Mouse (Mus musculus): ENCODE results near the gene BC030867. TPM values are rescaled to one million over a fixed set of nuclear protein-coding genes. Genes with fewer than 3 reads are reported as not detected.

BC030867 gene
- polyA plus RNA-seq, 1 experiment, result 31.8 TPM

DNA sequence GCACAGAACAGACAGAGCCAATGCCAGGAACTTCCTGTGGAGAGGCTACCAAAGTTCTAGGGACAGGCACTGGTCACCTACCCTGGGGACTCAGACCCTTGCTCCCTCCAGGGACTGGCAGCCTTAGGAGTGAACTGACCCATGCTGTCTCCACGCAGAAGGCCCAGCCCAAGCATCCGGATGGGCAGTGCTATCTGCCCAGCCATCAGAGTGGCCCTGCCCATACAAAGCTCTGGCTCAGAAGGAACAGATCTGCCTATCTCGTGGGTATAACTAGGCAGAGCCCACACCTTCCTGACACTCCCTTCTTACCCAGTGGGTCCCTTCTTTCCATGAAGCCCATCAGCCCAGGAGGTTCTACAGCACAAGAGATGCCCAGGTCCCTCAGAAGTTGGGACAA is 38.5 kb upstream of the BC030867 start:
- Histone ChIP-seq H3K4me1 (ENCODE audit: control insufficient read depth, insufficient read depth, low read length) (peaks cover 7% of the 10 kb centered on the region), H3K36me3 (ENCODE audit: control insufficient read depth, insufficient read depth, low read length) (no peaks in the 10 kb centered on the region), H3K27ac (ENCODE audit: control insufficient read depth, insufficient read depth, low read depth, low read length) (no peak overlapping the region), H3K4me3 (ENCODE audit: control insufficient read depth, low read depth, low read length) (no peak overlapping the region), H3K27me3 (ENCODE audit: control insufficient read depth, insufficient read depth, low read length) (no peaks in the 10 kb centered on the region)
- no peak for TF ChIP-seq CTCF (IDR thresholded peaks at IDR 0.05; ENCODE audit: control insufficient read depth, insufficient read depth, insufficient replicate concordance, low read depth, low read length)
- TF ChIP-seq POLR2A (IDR thresholded peaks at IDR 0.05; ENCODE audit: control insufficient read depth, low read depth, low read length), result no peak

DNA sequence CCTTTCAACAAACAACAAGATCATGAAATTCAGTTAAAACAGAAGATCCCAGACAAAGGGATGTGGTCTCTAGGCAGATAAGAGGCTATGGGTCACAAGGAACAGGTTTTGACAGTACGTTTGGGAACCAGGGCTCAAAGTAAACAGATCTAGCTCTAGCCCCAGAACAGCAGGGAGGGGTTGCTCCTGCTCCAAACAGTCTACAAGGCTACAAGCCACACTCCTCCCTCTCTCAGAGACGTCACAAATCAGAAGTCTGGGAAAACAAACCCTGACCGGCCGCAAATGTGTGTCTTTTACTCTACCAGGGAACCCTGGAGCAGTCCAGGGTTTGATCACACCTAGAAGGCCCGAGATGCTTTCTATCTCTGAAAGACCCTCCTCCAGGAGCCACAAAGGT is 37.7 kb upstream of the BC030867 start:
- Histone ChIP-seq H3K27ac (ENCODE audit: control insufficient read depth, insufficient read depth, low read depth, low read length) (no peak overlapping the region), H3K4me3 (ENCODE audit: control insufficient read depth, low read depth, low read length) (no peak overlapping the region), H3K4me1 (ENCODE audit: control insufficient read depth, insufficient read depth, low read length) (peaks cover 8% of the 10 kb centered on the region), H3K27me3 (ENCODE audit: control insufficient read depth, insufficient read depth, low read length) (no peaks in the 10 kb centered on the region), H3K36me3 (ENCODE audit: control insufficient read depth, insufficient read depth, low read length) (no peaks in the 10 kb centered on the region)
- TF ChIP-seq CTCF (IDR thresholded peaks at IDR 0.05; ENCODE audit: control insufficient read depth, insufficient read depth, insufficient replicate concordance, low read depth, low read length) (no peak), POLR2A (IDR thresholded peaks at IDR 0.05; ENCODE audit: control insufficient read depth, low read depth, low read length) (no peak)

DNA sequence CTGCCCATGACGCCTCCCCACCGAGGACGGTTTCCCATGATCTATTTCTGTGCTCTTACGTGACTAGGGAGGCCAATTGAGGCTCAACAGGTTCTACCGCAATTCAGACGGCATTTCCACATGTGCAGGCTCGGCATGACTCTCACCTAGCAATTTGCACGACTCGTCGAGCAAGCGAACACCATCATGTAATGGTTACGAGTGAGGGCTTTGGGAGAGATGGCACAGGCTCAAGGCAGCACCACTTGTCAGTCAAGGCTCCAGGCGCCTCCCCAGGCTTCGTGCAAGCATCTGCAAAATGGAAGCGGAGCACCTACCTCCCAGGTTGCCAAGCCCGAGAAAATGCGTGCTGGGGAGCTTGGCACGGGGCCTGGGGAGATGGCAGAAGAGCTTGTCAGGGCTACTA is 36.7 kb upstream of the BC030867 start:
- H3K36me3 ChIP-seq (ENCODE audit: control insufficient read depth, insufficient read depth, low read length), result no peaks in the 10 kb centered on the region
- H3K4me1 ChIP-seq (ENCODE audit: control insufficient read depth, insufficient read depth, low read length), result peaks cover 7% of the 10 kb centered on the region
- H3K27ac ChIP-seq (ENCODE audit: control insufficient read depth, insufficient read depth, low read depth, low read length), result no peak overlapping the region
- H3K4me3 ChIP-seq (ENCODE audit: control insufficient read depth, low read depth, low read length), result no peak overlapping the region
- no peak for TF ChIP-seq POLR2A (IDR thresholded peaks at IDR 0.05; ENCODE audit: control insufficient read depth, low read depth, low read length)
- TF ChIP-seq CTCF (IDR thresholded peaks at IDR 0.05; ENCODE audit: control insufficient read depth, insufficient read depth, insufficient replicate concordance, low read depth, low read length), result no peak
- H3K27me3 ChIP-seq (ENCODE audit: control insufficient read depth, insufficient read depth, low read length), result no peaks in the 10 kb centered on the region

DNA sequence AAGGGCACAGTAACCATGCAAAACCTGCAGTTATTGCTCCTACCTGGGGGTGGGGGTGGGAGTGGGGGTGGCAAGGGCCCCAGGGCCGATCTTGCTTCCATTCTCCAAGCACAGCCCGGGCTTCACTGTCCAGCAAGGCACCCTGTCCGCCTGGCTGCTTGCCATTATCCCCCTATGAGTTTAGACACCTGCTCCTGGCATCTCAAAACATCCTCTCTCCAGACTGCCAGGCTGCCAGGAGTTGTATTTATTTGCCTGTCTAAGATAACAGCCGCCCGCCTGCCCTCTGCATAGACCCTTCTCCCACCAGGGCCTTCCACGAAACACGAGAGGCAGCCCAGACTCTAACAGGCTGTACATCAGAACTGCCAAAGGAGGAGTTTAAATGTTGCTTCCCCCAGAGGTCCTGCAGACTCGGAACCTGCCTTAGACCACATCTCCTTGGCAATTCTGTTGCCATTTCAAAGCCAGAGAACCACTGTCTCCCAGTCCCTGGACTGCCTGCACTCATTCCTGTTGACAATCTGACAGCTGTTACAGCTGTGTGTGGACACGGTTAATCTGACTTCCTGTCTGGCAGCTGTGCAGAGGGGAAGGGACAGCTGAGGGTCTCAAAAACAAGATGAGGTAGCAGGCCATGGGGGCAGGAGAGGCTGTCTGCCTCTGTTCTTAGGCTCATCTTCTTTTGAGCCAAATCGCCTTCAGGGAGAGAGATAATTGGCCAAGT is 34.1 kb upstream of the BC030867 start:
- Histone ChIP-seq H3K4me3 (ENCODE audit: control insufficient read depth, low read depth, low read length) (no peak overlapping the region), H3K4me1 (ENCODE audit: control insufficient read depth, insufficient read depth, low read length) (peaks cover 19% of the 10 kb centered on the region), H3K27ac (ENCODE audit: control insufficient read depth, insufficient read depth, low read depth, low read length) (no peak overlapping the region), H3K36me3 (ENCODE audit: control insufficient read depth, insufficient read depth, low read length) (no peaks in the 10 kb centered on the region), H3K27me3 (ENCODE audit: control insufficient read depth, insufficient read depth, low read length) (no peaks in the 10 kb centered on the region)
- TF ChIP-seq CTCF (IDR thresholded peaks at IDR 0.05; ENCODE audit: control insufficient read depth, insufficient read depth, insufficient replicate concordance, low read depth, low read length) (no peak), POLR2A (IDR thresholded peaks at IDR 0.05; ENCODE audit: control insufficient read depth, low read depth, low read length) (no peak)

DNA sequence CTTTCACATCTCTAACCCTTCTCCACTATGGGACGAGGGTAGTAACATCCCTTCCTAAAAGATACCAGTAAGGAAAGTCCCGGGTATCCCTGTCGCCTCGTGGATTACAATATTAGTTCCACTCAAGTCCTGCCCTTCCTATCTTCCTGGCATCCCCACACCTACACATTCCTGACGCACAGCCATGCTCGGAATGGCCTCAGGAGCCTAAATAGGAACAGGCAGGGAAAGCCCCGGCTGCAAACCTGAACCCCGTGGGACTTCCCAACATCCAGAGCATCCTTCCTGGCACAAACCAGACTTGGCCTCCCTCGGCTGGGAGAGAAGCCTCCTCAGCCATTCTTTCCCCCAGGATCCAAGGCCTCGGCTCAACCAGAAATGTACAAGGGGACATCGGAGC is 33.2 kb upstream of the BC030867 start:
- TF ChIP-seq CTCF (IDR thresholded peaks at IDR 0.05; ENCODE audit: control insufficient read depth, insufficient read depth, insufficient replicate concordance, low read depth, low read length) (no peak), POLR2A (IDR thresholded peaks at IDR 0.05; ENCODE audit: control insufficient read depth, low read depth, low read length) (no peak)
- Histone ChIP-seq H3K4me1 (ENCODE audit: control insufficient read depth, insufficient read depth, low read length) (peaks cover 20% of the 10 kb centered on the region), H3K27me3 (ENCODE audit: control insufficient read depth, insufficient read depth, low read length) (no peaks in the 10 kb centered on the region), H3K27ac (ENCODE audit: control insufficient read depth, insufficient read depth, low read depth, low read length) (no peak overlapping the region), H3K4me3 (ENCODE audit: control insufficient read depth, low read depth, low read length) (no peak overlapping the region), H3K36me3 (ENCODE audit: control insufficient read depth, insufficient read depth, low read length) (no peaks in the 10 kb centered on the region)

DNA sequence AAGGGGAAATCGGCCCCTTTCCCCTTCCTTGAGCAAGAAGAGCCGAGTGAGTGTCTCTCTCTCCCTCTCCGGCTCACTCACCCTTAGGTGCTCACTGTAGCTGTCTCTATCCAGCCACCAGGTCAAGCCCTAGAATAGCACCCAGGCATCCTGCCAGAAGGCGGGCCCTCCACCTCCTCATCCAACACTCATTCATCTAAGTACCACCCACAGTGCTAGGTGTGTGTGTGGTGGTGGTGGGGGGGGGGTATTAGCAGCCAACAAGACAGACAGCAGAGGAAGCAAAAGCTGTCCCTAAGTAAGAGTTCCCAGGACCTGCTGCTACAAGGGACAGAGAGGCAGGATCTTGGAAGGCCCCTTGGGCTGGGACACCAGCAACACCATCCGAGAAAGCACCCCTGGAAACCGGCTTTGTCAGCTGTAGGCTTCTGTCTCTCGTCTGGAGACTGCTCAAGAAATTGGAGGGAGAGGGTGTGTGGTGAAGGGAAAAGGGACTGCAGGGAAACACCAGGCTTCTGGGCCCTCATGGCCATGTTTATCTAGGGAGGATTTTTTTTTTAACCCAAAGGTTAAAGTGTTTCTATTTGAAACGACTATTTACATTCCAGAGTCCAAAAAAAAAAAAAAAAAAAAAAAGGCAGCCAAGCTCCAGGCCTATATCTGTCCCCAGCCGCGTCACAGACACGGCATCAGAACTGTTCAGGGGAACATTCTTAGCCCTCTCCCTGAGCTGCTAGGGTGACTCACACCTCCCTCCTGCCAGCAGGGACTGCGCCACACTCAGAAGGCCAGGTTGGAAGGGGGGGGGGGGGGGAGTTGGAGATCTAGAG is 32.4 kb upstream of the BC030867 start:
- no peak overlapping the region for H3K27ac ChIP-seq (ENCODE audit: control insufficient read depth, insufficient read depth, low read depth, low read length)
- H3K36me3 ChIP-seq (ENCODE audit: control insufficient read depth, insufficient read depth, low read length), result no peaks in the 10 kb centered on the region
- H3K27me3 ChIP-seq (ENCODE audit: control insufficient read depth, insufficient read depth, low read length), result no peaks in the 10 kb centered on the region
- H3K4me1 ChIP-seq (ENCODE audit: control insufficient read depth, insufficient read depth, low read length), result peaks cover 20% of the 10 kb centered on the region
- TF ChIP-seq POLR2A (IDR thresholded peaks at IDR 0.05; ENCODE audit: control insufficient read depth, low read depth, low read length), result no peak; the same call in 1 of the 2 replicates
- no peak for TF ChIP-seq CTCF (IDR thresholded peaks at IDR 0.05; ENCODE audit: control insufficient read depth, insufficient read depth, insufficient replicate concordance, low read depth, low read length)
- no peak overlapping the region for H3K4me3 ChIP-seq (ENCODE audit: control insufficient read depth, low read depth, low read length)

DNA sequence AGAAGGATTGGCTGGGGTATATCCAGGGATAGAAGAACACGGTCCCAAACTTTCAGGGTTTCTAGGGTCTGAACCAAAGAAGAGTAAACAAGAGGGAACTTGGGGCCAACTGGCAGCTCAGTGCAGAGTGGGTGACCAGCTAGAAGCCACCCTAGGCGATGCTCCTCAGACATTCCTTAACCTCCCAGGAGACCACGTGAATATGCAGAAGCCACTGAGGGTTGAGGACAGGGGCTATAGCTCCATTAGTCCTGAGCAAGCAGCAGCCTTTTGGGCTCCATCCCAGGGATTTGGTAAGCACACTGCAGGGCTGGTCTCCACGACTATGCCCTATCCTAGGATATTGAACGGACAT is 31.8 kb upstream of the BC030867 start:
- Histone ChIP-seq H3K4me1 (ENCODE audit: control insufficient read depth, insufficient read depth, low read length) (peaks cover 20% of the 10 kb centered on the region), H3K36me3 (ENCODE audit: control insufficient read depth, insufficient read depth, low read length) (no peaks in the 10 kb centered on the region), H3K4me3 (ENCODE audit: control insufficient read depth, low read depth, low read length) (peak overlapping the region; percentile 49), H3K27me3 (ENCODE audit: control insufficient read depth, insufficient read depth, low read length) (no peaks in the 10 kb centered on the region), H3K27ac (ENCODE audit: control insufficient read depth, insufficient read depth, low read depth, low read length) (no peak overlapping the region)
- no peak for TF ChIP-seq POLR2A (IDR thresholded peaks at IDR 0.05; ENCODE audit: control insufficient read depth, low read depth, low read length)
- no peak for TF ChIP-seq CTCF (IDR thresholded peaks at IDR 0.05; ENCODE audit: control insufficient read depth, insufficient read depth, insufficient replicate concordance, low read depth, low read length)

Measured in testis, adult 2 months (tissue).